Mouse (Mus musculus): ENCODE measurements at regions not wholly inside any gene's neighbourhood (a gene's known extent, or its start where the extent isn't known, plus 50 kb on each side); places are given as distances from the start of the nearest gene placed in this dataset.

- DNase-seq = no peak
Measured at GRCm38 (mm10) chr8:30952818-30953217, 2475.7 kb upstream of the 5930422O12Rik start.

- DNase-seq = no peak
Measured at GRCm38 (mm10) chr8:30959436-30960180, 2468.9 kb upstream of the 5930422O12Rik start.

- no peak for DNase-seq
Measured at GRCm38 (mm10) chr8:30960486-30960885, 2468.0 kb upstream of the 5930422O12Rik start.

- DNase-seq = no peak
Measured at GRCm38 (mm10) chr8:30962207-30962606, 2466.3 kb upstream of the 5930422O12Rik start.

- no peak for DNase-seq
Measured at GRCm38 (mm10) chr8:30982814-30983213, 2445.7 kb upstream of the 5930422O12Rik start.

GRCm38 (mm10) chr8:30988051-30988450 is 2440.5 kb upstream of the 5930422O12Rik start:
- no peak for DNase-seq

GRCm38 (mm10) chr8:30998657-30999056 is 2429.9 kb upstream of the 5930422O12Rik start:
- no peak for DNase-seq

GRCm38 (mm10) chr8:31000120-31000519 is 2428.4 kb upstream of the 5930422O12Rik start:
- DNase-seq = no peak

- DNase-seq = no peak
Measured at GRCm38 (mm10) chr8:31001980-31002730, 2426.4 kb upstream of the 5930422O12Rik start.

- DNase-seq = no peak
Measured at GRCm38 (mm10) chr8:31008309-31008708, 2420.2 kb upstream of the 5930422O12Rik start.

- no peak for DNase-seq
Measured at GRCm38 (mm10) chr8:31012068-31012467, 2416.4 kb upstream of the 5930422O12Rik start.

- DNase-seq = peak; percentile 13 to 24
Measured at GRCm38 (mm10) chr8:31031721-31032591, 2396.6 kb upstream of the 5930422O12Rik start.

GRCm38 (mm10) chr8:31033281-31033680 is 2395.2 kb upstream of the 5930422O12Rik start:
- DNase-seq = peak; percentile 12 to 34

- no peak for DNase-seq
Measured at GRCm38 (mm10) chr8:31036892-31037291, 2391.6 kb upstream of the 5930422O12Rik start.
